Mouse (Mus musculus) frontal cortex, postnatal 36 days (tissue): Measurements from ENCODE around the gene Btbd3.

Source experiments
- DNase-seq, 2 experiments: peaks; one replicate each; pipeline ENCODE4 v3.0.0; 2022; ENCODE audit warnings: low spot score in 2 of 2

Btbd3 gene

DNA sequence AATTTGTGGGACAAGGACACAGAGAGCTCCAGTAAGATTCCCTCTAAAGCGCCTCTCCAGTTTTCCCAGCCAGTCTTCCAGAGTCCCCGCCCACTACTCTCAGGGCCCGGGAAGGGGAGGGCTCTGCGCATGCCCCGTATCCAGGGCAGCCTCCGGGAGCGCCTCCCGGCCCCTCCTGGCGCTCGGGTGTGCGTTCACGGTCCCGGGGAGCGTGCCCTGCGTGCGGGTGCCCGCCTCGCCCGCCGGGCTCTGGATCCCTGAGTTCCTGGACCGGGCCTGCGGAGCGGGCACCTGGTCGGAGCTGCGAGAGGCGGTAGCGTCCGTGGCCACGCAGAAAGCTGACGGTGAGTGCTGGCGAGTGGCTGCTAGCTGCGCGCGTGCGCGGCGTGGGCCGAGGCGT lies at the start of gene Btbd3:
Gene Btbd3, plus strand, starts transcription at position 155 of the 400 bp plus-strand sequence.
- peak; percentile 93 to 94 for DNase-seq

DNA sequence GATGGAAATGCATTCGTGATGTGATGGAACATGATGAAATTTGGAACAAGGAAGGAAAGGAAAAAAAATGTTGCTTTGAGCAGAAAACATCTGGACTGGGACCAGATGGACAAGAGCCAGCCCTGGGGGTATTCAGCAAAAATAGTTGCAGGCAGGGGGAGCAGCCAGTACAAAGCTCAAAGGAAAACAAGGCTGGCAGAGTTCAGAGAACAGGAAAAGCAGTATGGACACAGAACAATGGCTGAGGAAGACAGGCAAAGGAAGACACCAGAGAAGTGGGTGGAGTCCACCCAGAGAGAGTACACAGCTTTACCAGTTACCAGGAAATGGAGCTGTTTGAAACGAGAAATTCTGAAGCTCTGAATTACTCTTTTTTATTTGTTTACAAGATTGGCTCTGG lies 40.8 kb upstream of the Btbd3 start:
- peak; percentile 4 to 8 for DNase-seq

DNA sequence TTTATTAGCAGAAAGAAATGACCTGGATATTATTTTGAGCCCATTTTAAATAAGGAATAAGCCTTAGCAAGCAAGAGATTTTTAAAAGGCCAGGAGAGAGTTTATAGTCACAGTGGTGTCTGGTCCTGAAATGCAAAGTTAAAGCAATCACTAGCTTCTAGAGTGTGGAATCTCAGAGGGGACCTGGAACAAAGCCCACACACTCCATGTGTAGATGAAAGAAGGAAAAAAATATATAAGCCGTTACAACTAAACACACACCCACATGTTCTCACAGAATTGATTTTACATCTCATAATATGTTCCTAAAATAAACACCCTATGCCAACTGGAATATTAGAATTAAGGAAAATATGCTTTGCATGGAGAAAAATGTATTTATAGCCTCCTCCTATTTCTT lies 36.1 kb upstream of the Btbd3 start:
- DNase-seq = peak in 1 of 2 experiments; percentile 57

DNA sequence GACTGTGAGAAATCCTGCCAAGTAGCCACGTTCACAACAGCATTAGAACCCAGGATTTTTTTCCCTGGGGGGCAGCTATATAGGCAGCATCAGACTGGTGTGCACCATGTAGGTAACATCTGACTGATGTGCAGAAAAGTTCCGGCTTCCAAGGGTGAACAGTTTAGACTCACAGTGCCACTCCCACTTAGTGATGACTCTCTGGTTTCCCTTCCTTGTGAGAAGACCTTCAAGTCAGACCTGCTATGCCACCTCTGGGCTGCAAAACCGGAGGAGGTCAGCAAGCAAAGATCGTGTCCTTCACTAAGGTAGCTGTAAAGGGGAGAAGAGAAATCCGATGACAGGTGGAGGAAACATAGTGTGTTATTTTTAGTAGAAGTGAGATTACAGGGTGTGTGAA lies 24.1 kb upstream of the Btbd3 start:
- no peak for DNase-seq

DNA sequence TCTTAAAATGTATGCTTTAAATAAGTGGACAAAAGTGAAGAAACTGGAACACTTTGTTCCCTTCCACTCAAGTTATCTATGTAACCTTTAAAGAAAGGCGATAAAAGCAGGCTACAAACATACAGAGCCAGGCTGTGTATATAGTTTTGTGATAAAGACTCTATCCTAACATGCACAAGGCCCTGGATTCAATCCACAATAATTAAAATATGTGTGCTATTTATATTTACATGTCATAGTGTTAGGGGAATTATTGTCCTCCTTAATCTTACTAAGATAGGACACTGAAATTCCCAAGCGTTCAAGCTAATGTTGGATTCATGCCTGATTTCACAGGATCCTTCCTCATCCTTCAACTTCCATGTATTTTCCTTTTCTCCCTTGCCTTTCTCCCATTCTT lies 20.2 kb upstream of the Btbd3 start:
- DNase-seq = no peak

DNA sequence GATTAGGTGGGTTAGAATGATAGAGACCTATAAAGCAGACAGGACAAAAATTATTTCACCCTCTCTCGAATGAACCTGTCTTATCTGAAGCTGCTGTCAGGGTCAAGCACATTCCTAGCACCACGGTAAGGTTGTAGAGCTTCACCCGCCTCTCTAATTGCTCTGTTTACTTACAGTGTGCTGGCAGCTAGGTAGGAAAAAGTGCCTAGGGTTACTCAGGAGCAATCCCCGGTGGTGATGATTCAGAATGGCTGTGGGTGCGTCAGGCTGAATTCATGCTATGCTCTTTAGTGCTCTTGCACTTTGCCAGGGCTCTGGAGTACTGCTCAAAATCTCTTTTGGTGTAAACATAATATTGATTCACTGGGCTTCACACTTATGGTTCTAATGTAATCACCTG lies 13.9 kb upstream of the Btbd3 start:
- no peak for DNase-seq

DNA sequence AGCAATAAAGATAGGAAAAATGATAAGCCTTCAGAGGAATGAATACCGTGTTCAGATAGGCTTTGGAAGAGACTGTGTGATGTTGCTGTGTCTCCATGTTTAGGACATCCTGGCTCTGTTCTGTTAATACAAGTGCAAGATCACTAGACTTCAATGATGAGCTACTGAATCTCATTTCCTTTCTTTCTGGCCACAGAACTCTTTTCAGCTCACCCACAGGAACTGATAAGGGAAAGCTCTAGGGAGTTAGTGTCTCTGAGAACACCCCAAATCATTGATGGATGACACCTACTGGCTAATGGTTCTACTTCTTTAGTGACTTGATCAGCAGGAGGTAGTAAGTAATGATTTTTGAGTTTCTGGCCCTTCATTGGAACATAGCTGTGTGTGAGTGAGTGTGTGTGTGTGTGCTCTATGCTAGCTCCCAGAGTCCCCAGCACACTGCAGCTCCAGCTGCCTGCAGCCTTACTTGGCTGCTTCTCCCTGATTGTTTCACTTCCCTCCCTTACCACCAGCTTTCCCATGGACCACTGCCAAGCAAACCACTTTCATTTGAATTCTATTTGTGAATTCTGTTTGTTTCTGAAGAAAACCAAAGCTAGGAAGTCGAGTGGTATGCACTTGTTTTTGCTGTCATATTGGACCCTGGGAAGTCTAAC lies 10.6 kb upstream of the Btbd3 start:
- DNase-seq = peak; percentile 46 to 51

DNA sequence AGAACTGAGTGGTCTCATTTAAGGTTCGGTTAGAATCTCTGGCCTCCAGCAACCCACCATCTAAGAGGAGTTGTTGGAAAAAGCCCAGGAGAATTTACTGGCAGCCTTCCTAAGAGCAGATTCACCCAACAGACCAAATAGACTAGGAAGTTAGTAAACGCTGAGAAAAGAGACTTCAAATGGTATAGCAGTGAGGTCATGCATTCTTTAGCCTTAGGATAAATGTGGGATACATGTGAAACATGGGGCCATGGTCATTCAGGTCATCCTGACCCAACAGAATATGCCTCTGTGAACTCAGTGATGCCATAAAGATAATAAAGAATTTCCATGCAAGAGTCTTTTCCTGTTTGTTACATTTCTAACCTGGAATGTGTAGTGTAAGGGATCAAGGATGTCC lies 8.4 kb upstream of the Btbd3 start:
- no peak for DNase-seq

DNA sequence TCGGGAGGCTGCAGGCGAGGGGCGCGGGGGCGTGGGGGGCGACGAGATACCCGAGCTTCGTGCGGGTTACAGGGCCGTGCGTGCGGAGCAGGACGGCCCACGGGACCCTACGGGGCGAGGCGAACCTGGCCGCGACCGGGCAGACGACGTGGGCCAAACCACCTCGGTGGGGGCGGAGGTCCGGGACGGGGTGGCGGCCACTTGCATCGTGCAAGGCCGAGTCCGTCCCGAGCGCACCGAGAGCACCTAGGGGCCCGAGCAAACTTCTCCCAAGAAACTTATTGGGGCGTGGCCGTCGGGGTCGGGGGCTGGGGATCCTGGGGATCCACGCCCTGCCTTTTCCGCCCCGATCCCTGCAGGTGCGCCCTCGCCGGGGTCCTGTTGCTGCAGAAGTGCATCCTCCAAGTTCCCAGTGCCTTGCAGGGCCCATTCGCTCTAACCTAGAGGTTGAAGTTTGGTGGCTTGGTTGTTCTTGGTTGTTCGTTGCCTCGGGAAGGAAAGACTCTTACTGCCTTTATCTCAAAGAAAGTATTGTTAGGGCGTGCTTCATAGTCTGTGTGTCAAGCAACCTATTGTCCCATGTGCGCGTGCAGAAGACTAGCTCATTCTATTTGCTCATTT lies 596 bp downstream of the Btbd3 start:
- peak in 1 of 2 experiments; percentile 26 for DNase-seq

DNA sequence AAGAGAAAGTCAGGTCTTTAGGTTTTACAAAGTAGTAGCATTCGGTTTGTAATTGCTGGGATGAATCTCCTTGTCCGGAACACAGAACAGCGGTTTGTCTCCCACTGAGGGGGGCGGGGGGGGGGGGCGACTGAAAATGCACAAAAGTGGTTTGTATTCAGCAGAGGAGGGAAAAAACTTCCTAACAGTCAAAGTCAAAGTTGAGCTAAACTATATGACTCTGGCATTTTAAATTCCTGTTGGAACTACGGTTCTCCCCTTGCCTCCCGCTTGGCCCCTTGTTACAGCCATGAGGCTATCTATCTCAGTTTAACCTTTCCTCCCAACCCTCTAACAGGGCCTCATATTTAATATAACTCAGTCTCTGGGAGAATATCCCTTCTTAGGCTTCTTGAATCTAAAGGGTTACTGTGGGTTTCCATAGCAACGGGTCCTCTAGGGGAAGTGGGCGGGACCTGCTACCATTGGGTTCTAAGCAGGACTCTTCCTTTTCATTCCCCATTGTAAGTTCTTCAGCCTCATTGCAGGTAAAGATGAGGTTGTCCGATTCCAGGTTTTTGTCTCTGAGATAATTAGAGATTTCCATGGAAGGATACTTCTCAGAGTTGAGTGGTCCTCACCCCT lies 1.4 kb downstream of the Btbd3 start:
- DNase-seq = peak in 1 of 2 experiments; percentile 30

DNA sequence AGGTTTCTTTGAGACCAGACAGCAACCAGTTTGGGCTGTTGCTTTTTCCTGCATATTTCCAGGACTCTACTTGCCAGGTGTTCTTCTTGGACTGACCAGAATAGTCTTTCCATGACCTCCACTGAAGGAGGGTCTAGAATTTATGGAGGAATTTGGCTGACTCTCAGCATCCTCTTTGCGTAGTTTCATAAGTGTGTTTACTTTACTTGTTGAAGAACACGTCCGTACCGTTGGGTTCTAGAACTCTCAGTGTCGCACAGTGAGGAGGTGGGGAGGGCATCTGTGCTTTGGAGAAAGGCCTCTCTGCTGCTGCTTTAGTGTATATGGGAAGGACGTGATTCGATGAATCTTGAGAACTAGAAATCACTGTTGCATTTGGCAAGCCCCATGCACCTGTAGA lies 4.8 kb downstream of the Btbd3 start:
- no peak for DNase-seq

DNA sequence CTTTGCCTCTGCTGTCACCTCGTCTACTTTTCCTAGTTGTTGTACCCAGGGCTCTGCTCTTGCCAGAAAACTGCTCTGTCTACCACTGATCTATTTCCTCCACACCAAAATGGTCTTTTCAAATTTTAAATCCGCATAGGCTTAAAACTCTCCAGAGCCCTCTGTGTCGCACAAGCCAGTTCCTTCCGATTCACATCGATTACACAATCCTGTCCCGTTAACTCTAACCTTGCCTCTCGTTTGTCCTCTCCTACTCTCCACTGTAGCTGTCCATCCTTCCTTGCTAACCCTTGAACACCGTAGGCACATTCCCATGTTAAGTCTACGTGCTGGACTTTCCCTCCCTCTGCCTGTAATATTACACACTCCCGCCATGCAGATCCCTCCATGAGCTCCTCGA lies 6.5 kb downstream of the Btbd3 start:
- no peak for DNase-seq

DNA sequence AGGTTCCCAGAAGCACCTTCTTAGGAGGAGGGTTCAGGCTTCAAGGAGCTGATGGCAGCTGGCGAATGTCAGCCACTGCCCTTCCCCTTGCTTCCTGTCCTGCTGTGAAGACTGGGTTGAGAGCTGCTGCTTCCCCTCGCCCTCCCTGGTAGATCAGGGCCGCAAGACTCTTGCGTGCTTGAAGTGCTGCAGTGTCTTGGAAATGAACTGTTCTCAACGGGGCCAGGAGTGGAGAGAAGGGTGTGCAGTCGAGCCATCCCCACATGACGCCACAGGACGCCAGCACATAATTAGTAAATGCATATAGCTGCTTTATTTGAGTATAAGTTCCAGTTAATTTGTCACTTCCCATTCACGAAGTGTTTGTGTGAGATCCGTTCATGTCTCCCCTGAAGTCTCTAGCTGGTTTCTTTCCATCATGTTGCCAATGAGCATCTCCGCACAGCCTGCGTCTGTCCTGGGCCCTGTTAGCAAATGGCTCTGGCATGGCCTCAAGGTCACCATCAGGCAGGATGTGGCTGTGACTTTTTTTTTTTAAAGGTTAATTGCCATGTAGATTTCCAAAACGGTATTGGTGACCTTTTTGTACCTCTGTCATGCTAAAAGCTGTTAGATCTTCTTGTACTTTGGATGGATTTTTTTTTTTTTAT lies 9.1 kb downstream of the Btbd3 start:
- no peak for DNase-seq

DNA sequence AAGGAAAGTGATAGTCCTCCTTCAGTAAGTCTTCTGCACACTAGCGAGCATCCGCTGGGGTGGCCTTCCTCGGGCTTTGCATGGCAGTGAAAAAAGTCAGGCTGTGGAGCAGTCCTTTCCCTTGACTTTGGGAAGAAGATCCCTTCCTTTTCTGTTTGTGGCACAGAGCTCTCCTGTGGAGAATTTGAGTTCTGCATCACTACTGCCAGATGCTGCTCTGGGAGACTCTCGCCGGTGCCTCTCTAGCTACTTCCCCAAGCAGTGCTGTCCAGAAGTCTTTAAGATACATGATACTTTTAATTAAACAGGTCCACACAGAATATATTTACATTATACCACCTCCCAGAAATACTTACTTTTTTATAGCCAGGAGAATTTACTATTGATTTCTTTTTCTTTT lies 10.3 kb downstream of the Btbd3 start:
- DNase-seq = no peak

DNA sequence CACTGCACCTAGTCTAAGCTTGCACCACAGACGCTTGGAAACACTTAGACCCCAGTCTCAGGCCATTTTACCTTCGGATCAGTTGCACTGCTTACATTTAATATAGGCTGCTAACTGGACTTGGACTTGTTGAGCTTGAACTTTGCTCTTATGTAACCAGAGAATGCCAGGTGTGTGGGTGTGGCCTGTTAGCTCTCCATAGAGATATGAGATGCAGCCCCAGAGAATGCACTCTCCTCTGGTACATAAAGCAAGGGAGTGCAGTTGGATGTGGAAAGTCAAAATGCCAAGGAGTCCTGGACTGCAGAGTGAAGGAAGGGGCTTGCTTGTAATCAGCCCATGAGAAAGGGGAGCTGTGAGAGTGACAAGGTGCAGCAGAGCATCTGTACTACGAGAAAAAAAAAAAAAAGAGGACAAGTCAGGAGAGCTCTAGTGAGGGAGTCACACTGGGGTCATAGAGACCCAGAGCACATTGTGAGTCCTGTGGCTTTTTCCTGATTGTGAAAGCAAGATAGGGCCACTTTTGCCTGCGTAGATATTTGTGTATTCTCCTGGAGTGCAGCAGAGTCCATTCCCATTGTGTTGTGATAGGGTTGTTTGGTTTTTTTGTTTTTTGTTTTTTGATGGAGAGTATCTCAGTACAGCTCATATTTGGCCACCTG lies 11.6 kb downstream of the Btbd3 start:
- DNase-seq = no peak

DNA sequence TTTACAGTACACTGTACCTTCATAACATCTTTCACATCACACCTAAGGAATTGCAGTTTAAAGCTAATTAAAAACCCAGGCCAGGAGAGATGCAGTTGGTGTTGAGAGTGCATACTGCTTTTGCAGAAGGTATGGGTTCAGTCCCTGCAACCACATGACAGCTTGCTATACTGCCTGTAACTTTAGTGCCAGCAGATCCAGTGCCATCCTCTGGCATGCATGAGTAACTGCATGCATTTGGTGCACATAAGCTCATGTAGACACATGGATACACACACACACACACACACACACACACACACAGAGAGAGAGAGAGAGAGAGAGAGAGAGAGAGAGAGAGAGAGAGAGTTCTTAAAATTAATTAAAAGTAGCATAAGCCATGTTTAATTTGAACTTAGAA lies 13.0 kb downstream of the Btbd3 start:
- no peak for DNase-seq

DNA sequence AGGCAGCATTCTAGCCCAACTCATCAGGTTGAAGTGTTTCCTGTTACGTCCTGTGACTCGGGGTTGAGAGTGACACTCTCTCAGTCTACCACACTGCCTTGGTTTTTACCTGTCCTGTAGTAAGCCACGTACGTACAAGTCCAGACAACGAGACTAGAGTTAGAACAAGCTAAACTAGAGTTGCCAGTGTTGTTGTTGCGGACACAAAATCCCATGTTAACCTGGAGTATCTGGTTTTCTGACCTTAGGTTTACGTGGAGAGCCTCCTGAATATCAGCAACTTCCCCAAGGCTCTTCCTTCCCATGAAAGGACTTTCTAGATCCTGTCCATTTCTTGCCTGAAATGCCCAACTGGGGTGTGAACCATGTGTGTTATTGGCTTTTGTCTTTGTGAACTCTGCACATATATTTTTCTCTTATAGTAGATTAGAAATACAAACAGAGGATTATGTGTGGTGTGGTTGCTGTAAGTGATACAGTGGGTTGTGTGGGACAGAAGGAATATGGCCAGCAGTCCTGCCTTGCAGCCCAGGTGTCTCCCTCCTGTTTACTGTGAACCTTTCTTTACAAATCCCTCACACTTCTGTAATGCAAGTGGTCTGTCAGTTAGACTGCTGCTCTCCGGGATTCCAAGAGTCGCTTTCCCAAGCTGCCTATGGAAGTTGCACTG lies 17.2 kb downstream of the Btbd3 start:
- DNase-seq = no peak

DNA sequence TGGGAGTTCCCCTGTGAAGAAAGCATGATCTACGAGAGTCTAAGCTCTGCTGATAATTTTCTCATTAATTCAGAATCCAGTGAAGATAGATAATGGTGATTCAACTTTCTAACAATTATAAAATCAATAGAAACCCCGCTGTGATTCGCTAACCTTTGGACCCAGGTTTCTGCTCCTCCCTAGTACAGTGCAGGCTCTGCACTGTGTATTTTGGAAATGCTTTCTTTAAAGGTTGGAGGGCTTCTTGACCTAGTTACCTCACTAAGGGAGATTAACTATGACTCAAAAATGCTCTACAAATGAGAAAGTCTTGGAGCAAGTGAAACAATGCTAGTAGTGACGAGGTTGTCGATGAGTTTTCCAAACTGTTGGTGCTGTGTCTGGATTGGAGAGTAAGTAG lies 17.7 kb downstream of the Btbd3 start:
- no peak for DNase-seq

DNA sequence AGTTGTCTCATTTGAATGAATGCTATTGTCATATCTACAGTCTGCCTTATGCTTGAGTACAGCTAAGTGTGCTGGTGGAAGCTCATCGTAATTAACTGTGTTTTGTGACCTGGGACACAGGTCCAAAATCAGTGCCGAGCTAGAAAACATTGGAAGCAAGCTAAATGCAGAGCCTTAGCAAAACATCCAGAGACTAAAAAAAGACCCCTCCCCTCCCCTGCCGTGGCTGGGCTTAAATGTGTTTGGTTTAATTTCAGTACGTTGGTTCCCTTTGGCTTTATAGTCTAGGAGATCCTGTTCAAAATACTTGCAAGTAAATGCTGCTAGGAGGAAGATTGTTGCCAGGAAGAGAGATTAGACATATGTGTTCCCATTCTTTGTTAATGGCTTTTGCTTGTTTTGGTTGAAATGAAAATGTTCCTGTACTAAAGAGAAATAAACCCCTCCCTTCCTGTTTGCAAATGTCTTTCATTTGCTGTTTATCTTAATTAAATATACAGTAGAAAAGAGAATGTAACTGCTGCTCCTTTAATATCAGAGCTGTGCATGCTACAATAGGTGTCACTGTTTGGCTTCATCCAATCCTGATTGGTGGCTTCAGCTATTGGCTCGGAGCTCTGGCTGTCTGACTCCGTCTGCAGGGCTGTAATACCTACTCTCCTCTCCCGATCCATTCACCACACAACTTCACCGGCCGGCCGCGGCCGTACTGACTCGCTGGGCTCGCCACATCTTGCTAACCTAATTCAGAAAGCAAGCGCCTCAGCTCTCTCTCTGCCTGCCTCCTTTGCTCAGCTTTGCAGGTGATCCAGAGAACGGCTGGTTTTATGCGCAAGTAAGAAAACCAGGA lies 21.7 kb downstream of the Btbd3 start:
- DNase-seq = peak; percentile 71 to 80

DNA sequence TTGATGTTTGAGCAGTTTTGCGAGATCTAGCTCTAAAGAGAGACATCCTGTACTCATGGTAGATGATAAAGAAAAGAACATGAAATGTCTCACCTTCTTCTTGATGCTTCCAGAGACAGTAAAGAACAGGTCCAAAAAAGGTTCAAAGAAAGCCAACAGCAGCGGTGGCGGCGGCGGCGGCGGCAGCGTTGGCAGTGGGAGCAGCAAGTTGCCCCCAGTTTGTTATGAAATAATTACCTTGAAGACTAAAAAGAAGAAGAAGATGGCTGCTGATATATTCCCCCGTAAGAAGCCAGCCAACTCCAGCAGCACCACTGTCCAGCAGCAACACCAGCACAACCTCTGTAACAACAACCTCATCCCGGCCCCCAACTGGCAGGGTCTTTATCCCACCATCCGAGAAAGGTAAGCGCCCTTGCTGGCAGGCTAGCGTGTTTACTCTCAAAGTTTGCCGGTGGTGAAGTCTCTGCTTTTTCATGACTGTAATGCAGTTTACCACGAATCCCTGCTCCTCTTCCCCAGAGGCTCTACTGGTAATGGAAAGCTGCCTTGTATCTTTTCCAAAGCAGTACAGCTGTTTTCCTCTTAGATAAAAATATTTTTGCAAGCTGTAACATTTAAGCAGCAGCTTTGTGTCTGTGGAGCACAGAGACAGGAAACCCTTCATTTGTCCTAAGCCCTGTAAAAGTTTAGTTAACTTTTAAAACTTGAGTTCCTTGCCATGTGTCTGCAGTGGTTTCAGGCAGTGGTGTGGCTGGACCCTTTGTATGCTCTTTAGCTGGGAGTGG lies 22.7 kb downstream of the Btbd3 start:
- DNase-seq = peak in 1 of 2 experiments; percentile 13
